Mouse (Mus musculus): ENCODE results near the gene Usp30. TPM values are rescaled to one million over a fixed set of nuclear protein-coding genes. Genes with fewer than 3 reads are reported as not detected.
A peak's percentile ranks its signal among the peaks of the same experiment; 100 is the strongest.

Gene Usp30
- total RNA-seq, 2 experiments from 2014 or later = 7.2 to 7.8 TPM

GRCm38 (mm10) chr5:114057129-114057731, 8.0 kb upstream of the Usp30 start:
- intact Hi-C loops (cut with DNase I; ENCODE audit: low total_unique reads) = no loop called here

GRCm38 (mm10) chr5:114061675-114062074, 3.6 kb upstream of the Usp30 start:
- intact Hi-C loops (cut with DNase I; ENCODE audit: low total_unique reads) = no loop called here
- no peak for DNase-seq

More at GRCm38 (mm10) chr5:114057129-114057731, 8.0 kb upstream of the Usp30 start:
- no peak for DNase-seq

GRCm38 (mm10) chr5:114063958-114064357, 1.3 kb upstream of the Usp30 start:
- intact Hi-C loops (cut with DNase I; ENCODE audit: low total_unique reads) = no loop called here

GRCm38 (mm10) chr5:114066601-114067000, 1.3 kb downstream of the Usp30 start:
- intact Hi-C loops (cut with DNase I; ENCODE audit: low total_unique reads) = no loop called here
- no peak for DNase-seq

More at GRCm38 (mm10) chr5:114063958-114064357, 1.3 kb upstream of the Usp30 start:
- no peak for DNase-seq

GRCm38 (mm10) chr5:114067543-114067942, 2.3 kb downstream of the Usp30 start:
- intact Hi-C loops (cut with DNase I; ENCODE audit: low total_unique reads) = no loop called here
- DNase-seq = no peak

DNA sequence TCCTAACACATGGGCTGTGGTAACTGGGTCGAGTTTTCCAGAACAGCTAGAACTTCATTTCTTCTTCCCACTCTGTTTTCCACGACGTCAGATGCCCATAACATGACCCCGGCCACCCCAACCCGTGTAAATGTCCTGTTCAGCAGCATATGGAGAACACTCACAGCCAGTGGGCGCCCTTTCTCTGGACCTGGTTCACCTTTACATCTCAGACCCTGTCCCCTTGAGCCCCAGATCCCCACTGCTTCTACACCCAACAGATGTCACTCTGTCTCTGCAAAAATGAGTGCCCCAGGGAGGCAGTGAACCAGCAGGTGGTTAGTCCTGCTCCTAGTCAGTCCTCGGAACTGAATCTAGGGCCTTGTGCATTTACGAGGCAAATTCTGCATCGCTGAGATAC, 2.7 kb downstream of the Usp30 start:
- DNase-seq = no peak
- intact Hi-C loops (cut with DNase I; ENCODE audit: low total_unique reads) = no loop called here

- intact Hi-C loops (cut with DNase I; ENCODE audit: low total_unique reads) = no loop called here
- no peak for DNase-seq
Measured at GRCm38 (mm10) chr5:114070858-114071257, 5.6 kb downstream of the Usp30 start.

DNA sequence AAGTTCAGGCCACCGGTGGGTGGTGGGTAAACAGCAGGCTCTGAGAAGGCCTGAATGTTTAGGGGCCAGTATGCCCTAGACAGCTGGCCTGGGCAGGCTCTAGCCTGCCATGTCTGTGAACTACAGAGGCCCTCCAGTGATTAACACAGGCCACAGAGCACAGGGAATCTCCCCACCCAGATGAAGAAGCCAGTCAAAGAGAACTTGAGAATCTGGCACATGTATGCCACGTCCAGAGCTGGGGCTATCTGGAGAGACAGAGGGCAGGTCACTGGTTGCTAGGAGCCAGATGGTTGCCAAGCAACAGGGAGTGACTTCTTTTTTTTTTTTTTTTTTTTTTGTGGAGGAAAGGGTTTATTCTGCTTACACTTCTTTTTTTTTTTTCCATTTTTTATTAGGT, 7.0 kb downstream of the Usp30 start:
- intact Hi-C loops (cut with DNase I; ENCODE audit: low total_unique reads) = no loop called here
- DNase-seq = no peak

- intact Hi-C loops (cut with DNase I; ENCODE audit: low total_unique reads) = no loop called here
- DNase-seq = no peak
Measured at GRCm38 (mm10) chr5:114077009-114077408, 11.7 kb downstream of the Usp30 start.

GRCm38 (mm10) chr5:114085501-114085900, 20.2 kb downstream of the Usp30 start:
- DNase-seq = no peak
- intact Hi-C loops (cut with DNase I; ENCODE audit: low total_unique reads) = no loop called here

DNA sequence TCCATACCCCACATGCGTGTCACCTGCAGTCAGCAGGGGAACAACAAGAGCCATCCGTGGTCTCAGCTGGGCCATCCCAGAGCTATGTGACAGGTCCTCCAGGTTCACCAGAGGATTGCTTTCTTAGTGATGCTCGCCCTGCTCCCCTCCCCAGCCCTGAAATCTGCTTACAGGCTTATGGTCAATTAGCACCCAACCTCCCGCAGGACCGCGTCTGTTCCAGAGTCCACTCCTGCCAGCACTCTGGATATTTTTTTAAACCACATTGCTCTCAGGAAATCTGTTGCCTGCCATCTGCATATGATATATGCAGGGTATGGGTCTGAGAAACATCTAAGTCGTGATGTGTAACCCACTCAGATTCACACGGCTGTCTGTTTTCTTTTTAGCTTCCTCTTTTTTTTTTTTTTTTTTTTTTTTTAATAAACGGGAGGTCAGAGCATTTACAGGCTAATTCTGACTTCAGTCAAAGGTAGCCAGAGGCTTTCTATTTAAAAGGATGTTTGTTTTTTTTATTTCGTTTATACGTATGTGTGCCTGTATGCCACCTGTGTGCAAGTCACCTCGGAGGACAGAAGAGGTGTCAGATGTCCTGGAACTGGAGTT, 22.7 kb downstream of the Usp30 start:
- intact Hi-C loops (cut with DNase I; ENCODE audit: low total_unique reads) = no loop called here
- no peak for DNase-seq

GRCm38 (mm10) chr5:114090421-114091013, 25.3 kb downstream of the Usp30 start:
- intact Hi-C loops (cut with DNase I; ENCODE audit: low total_unique reads) = no loop called here
- DNase-seq = no peak

DNA sequence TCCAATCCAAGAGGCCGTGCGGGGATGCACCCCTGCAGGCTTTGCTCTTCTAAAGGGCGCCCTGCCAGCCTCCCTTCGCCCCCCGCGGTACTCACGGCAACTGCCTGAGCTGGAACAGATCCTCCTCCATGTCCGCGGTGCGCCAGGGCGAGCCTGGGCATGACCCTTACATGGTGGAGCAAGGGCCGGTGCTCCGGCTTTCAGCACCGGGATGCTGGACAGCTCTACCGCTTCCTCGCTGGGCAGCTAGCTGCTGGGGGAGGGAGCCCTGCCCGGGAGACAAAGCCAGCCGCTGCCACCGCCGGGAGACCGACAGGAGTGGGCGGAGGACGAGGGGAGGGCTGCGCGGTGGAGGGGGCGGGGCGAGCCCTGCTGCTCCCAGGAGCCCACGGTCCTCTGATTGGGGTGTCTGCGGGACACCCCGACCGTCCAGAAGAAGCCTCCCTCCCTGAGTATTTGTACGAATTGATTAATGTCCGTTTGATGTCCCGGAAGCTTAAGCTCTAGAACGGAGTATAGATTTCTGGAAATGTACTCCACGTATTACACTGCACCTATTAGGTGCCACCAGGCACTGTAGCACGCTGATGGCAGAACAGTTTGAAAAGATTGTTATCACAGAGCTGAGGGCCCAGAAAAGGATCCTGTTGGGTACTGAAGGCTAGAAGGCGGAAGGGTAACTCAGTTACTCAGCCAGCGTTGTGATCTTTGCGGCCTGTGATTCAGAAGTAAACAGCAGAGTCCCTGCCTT, 26.0 kb downstream of the Usp30 start, which contains the start of gene Svop:
Gene Svop, minus strand, starts transcription at position 514 of the 751 bp plus-strand sequence.
- intact Hi-C loops (cut with DNase I; ENCODE audit: low total_unique reads) = no loop called here
- DNase-seq = peak; percentile 82

DNA sequence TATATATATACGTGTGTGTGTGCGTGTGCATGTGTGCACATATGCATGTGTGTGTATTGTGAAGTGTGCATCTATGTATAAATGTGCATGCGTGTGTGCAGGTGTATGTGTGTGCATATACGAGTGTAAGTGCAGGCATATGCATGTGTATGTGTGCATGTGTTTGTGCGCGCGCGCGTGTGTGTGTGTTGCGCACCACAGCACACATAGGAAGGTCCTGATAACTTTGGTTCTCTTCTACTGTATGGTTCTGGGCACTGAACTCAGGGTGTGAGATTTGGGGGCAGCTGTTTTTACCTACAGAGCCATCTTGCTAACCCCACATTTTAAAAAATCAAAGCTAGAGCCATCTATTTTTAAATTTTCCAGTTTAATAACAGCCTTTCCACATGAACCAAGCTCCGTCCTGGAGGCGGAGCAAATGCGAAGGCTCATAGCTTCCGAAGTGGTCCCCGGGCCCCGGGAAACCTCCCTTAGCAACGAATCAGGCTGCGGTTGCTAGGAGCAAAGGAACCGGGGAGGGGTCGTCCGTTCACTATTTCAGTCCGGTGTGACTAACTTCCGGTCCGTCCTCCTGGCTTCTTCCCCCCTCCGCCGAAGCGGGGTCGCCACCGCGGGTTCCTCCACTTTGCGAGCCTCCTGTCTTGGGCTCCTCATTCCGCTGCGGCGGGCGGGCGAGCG, 34.6 kb downstream of the Usp30 start:
- DNase-seq = peak; percentile 90
- intact Hi-C loops (cut with DNase I; ENCODE audit: low total_unique reads) = loop anchor here (10.0 kb wide), 1 partner anchor 325 kb away; the partner anchor contains the start of genes Iscu and Sart3

GRCm38 (mm10) chr5:114100390-114101099, 35.3 kb downstream of the Usp30 start:
- intact Hi-C loops (cut with DNase I; ENCODE audit: low total_unique reads) = loop anchor here (10.0 kb wide), 1 partner anchor 326 kb away; the partner anchor contains the start of genes Iscu and Sart3
- no peak for DNase-seq

DNA sequence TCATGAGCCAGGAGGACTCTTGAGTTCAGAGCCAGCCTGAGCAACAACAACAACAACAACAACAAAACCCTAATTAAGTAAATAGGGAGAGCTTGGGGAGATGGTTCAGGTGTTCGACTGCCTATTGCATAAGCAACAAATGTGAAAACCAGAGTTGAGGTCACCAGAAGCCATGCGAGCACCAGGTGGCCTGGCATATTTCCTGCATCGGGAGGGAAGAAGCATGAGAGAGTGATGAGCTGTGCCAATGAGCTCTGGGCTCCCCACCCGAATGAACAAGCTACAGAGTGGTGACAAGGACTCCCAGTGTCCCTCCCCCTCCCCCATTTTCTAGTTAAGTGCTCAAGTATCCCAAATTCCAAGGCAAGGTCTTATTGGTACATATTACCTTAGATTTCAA, 36.6 kb downstream of the Usp30 start:
- no peak for DNase-seq
- intact Hi-C loops (cut with DNase I; ENCODE audit: low total_unique reads) = loop anchor here (10.0 kb wide), 1 partner anchor 327 kb away; the partner anchor contains the start of genes Iscu and Sart3

GRCm38 (mm10) chr5:114102807-114103206, 37.5 kb downstream of the Usp30 start:
- intact Hi-C loops (cut with DNase I; ENCODE audit: low total_unique reads) = loop anchor here (10.0 kb wide), 1 partner anchor 328 kb away; the partner anchor contains the start of genes Iscu and Sart3
- DNase-seq = no peak

DNA sequence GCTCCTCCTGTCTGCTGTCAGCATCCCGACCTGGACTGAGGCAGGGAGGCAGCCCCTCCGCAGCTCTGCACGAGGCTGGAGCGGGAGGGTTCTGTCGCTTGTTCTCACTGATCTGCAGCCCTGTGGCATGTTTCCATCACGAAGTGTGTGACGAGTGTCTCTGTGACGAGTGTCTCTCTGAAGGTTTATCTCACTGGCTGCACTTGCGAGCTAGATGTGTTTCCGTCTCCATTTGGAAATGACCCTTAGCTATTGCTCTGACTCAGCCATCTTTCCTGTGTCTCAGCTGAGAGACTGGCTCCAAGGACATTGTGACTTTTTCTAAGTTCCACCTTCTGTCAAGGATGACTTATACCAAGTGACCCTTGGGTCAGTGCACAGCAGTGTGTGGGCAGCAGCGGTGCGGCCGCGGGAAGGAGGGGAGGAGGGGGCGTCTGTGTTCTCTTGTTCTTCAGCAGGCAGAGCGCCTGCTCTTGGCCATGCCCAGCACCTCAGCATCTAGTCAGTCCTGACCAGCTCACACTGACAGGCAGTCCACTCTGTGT, 41.2 kb downstream of the Usp30 start:
- intact Hi-C loops (cut with DNase I; ENCODE audit: low total_unique reads) = loop anchor here (10.0 kb wide), 1 partner anchor 332 kb away; the partner anchor contains the start of genes Iscu and Sart3
- DNase-seq = no peak
